Mouse (Mus musculus) myocyte (in vitro differentiated cells): ENCODE data around the gene Car5a. TPM values are rescaled to one million over a fixed set of nuclear protein-coding genes. Genes with fewer than 3 reads are reported as not detected.

Experiments used
- H3K27me3 ChIP-seq: one replicate; pipeline ENCODE4 v1.6.1; 2011; ENCODE audit not compliant: control insufficient read depth, insufficient read depth, insufficient read length
- H3K36me3 ChIP-seq: one replicate; pipeline ENCODE4 v1.6.1; 2011; ENCODE audit not compliant: control insufficient read depth, insufficient read depth
- H3K4me2 ChIP-seq: one replicate; pipeline ENCODE4 v1.6.1; 2011; ENCODE audit warnings: low read depth, control low read depth
- H3K4me3 ChIP-seq: one replicate; pipeline ENCODE4 v1.5.1; 2011; ENCODE audit warnings: mild to moderate bottlenecking, control low read depth, moderate library complexity
- H3K79me2 ChIP-seq: one replicate; pipeline ENCODE4 v1.6.1; 2011; ENCODE audit not compliant: control insufficient read depth, insufficient read depth
- H3ac ChIP-seq: one replicate; pipeline ENCODE4 v1.6.1; 2011; ENCODE audit not compliant: control insufficient read depth, insufficient read length
- CEBPB ChIP-seq: IDR thresholded peaks from 2 replicates; pipeline ENCODE4 v1.6.1; 2011; ENCODE audit warnings: mild to moderate bottlenecking, moderate library complexity; ENCODE audit not compliant: poor library complexity, insufficient read depth, severe bottlenecking
- E2F4 ChIP-seq: IDR thresholded peaks from one replicate; pipeline ENCODE4 v1.6.1; 2011; ENCODE audit warnings: mild to moderate bottlenecking, control low read depth, moderate library complexity; ENCODE audit not compliant: insufficient read depth
- MAX ChIP-seq: IDR thresholded peaks from one replicate; pipeline ENCODE4 v1.6.1; 2011; ENCODE audit warnings: low read depth, mild to moderate bottlenecking, control low read depth
- MYOD1 ChIP-seq, 3 experiments: IDR thresholded peaks; one replicate each; pipeline ENCODE4 v1.6.1; 2011; ENCODE audit warnings: control low read depth in 2 of 3, low read depth in 2 of 3, mild to moderate bottlenecking in 2 of 3, moderate library complexity in 1 of 3; ENCODE audit not compliant: insufficient read length in 2 of 3, control insufficient read depth in 1 of 3
- MYOG ChIP-seq, 3 experiments: IDR thresholded peaks; one replicate each; pipeline ENCODE4 v1.6.1; 2011; ENCODE audit warnings: control low read depth in 2 of 3, low read depth in 2 of 3, mild to moderate bottlenecking in 2 of 3; ENCODE audit not compliant: insufficient read length in 2 of 3, control insufficient read depth in 1 of 3, insufficient read depth in 1 of 3
- POLR2A ChIP-seq: IDR thresholded peaks from one replicate; pipeline ENCODE4 v1.6.1; 2011; ENCODE audit warnings: low read depth, mild to moderate bottlenecking, control low read depth, moderate library complexity; ENCODE audit not compliant: insufficient read length
- POLR2AphosphoS2 ChIP-seq: IDR thresholded peaks from one replicate; pipeline ENCODE4 v1.6.1; 2011; ENCODE audit warnings: low read depth, control low read depth; ENCODE audit not compliant: insufficient read length
- REST ChIP-seq: IDR thresholded peaks from one replicate; pipeline ENCODE4 v1.6.1; 2011; ENCODE audit warnings: mild to moderate bottlenecking, control low read depth, moderate library complexity; ENCODE audit not compliant: insufficient read depth, insufficient read length
- SRF ChIP-seq: IDR thresholded peaks from one replicate; pipeline ENCODE4 v1.6.1; 2011; ENCODE audit warnings: low read depth; ENCODE audit not compliant: control insufficient read depth, insufficient read length
- TCF12 ChIP-seq: IDR thresholded peaks from one replicate; pipeline ENCODE4 v1.6.1; 2011; ENCODE audit warnings: mild to moderate bottlenecking, control low read depth; ENCODE audit not compliant: poor library complexity, insufficient read depth, severe bottlenecking
- TCF3 ChIP-seq: IDR thresholded peaks from one replicate; pipeline ENCODE4 v1.6.1; 2011; ENCODE audit warnings: low read depth, control low read depth; ENCODE audit not compliant: insufficient read length
- USF1 ChIP-seq: IDR thresholded peaks from one replicate; pipeline ENCODE4 v1.6.1; 2011; ENCODE audit warnings: low read depth, mild to moderate bottlenecking, control low read depth, moderate library complexity
- polyA plus RNA-seq: library from polyadenylated mRNA; unstranded; fragments of >200 nt; fragmentation: generic; extraction: Trizol; gene quantifications from one replicate; pipeline ENCODE4 v1.2.1, GENCODE M21; 2012; ENCODE audit warnings: missing spikeins

The Car5a gene
- polyA plus RNA-seq, 1 experiment: not detected

- Histone ChIP-seq H3ac (no peak overlapping the region), H3K4me2 (no peak overlapping the region), H3K27me3 (no peaks in the 10 kb centered on the region), H3K36me3 (peaks cover 66% of the 10 kb centered on the region), H3K79me2 (peaks cover 53% of the 10 kb centered on the region), H3K4me3 (no peak overlapping the region)
- peak; percentile 34 for TF ChIP-seq POLR2AphosphoS2
- TF ChIP-seq POLR2A: peak; percentile 15
- TF ChIP-seq REST: no peak
- no peak for TF ChIP-seq MAX
- TF ChIP-seq E2F4: no peak
- TF ChIP-seq MYOG (IDR thresholded peaks at IDR 0.05; ENCODE audit: control insufficient read depth in 1 of 3, insufficient read depth in 1 of 3, insufficient read length in 2 of 3, low read depth in 2 of 3): no peak
- no peak for TF ChIP-seq TCF12
These were observed 54.6 kb downstream of the Car5a start for GRCm38 (mm10) chr8:121889810-121890785.

DNA sequence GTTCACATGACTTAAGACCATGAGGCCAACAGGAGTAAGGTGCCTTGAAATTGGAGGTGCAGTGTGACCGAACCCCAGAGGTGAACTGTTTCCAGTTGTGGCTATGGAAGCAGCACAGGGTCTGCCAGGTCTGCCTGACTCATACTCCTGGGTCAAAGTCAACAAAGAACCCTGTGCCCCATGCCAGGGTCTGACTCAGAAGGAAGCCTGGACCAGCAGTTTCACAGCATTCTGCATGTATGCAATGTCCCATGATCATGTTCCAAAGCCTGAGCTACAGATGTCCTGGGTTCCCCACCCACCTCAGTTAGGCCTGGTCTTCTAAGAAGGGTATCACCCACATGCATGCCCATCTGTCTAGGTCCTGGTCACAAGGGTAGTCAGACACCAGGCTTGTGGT, 55.4 kb downstream of the Car5a start:
- H3K36me3 ChIP-seq: peaks cover 60% of the 10 kb centered on the region
- H3K79me2 ChIP-seq: peaks cover 45% of the 10 kb centered on the region
- H3K4me3 ChIP-seq: no peak overlapping the region
- H3ac ChIP-seq: no peak overlapping the region
- no peak overlapping the region for H3K4me2 ChIP-seq
- no peaks in the 10 kb centered on the region for H3K27me3 ChIP-seq
- no peak for TF ChIP-seq MYOD1 (IDR thresholded peaks at IDR 0.05; ENCODE audit: control insufficient read depth in 1 of 3, insufficient read length in 2 of 3, low read depth in 2 of 3)
- peak; percentile 64 for TF ChIP-seq POLR2AphosphoS2
- no peak for TF ChIP-seq REST
- TF ChIP-seq POLR2A: no peak

GRCm38 (mm10) chr8:121887547-121887946, 57.2 kb downstream of the Car5a start:
- no peak overlapping the region for H3ac ChIP-seq
- H3K27me3 ChIP-seq: no peaks in the 10 kb centered on the region
- TF ChIP-seq POLR2AphosphoS2: no peak
- TF ChIP-seq MYOD1 (IDR thresholded peaks at IDR 0.05; ENCODE audit: control insufficient read depth in 1 of 3, insufficient read length in 2 of 3, low read depth in 2 of 3): no peak
- no peak for TF ChIP-seq E2F4
- no peak for TF ChIP-seq SRF
- TF ChIP-seq TCF12: no peak
- no peak for TF ChIP-seq MAX
- no peak for TF ChIP-seq POLR2A
- TF ChIP-seq CEBPB: no peak
- TF ChIP-seq TCF3: no peak
- TF ChIP-seq USF1: no peak
- no peak for TF ChIP-seq MYOG (IDR thresholded peaks at IDR 0.05; ENCODE audit: control insufficient read depth in 1 of 3, insufficient read depth in 1 of 3, insufficient read length in 2 of 3, low read depth in 2 of 3)
- H3K79me2 ChIP-seq: peaks cover 28% of the 10 kb centered on the region
- H3K4me3 ChIP-seq: no peak overlapping the region
- peaks cover 53% of the 10 kb centered on the region for H3K36me3 ChIP-seq
- H3K4me2 ChIP-seq: no peak overlapping the region

DNA sequence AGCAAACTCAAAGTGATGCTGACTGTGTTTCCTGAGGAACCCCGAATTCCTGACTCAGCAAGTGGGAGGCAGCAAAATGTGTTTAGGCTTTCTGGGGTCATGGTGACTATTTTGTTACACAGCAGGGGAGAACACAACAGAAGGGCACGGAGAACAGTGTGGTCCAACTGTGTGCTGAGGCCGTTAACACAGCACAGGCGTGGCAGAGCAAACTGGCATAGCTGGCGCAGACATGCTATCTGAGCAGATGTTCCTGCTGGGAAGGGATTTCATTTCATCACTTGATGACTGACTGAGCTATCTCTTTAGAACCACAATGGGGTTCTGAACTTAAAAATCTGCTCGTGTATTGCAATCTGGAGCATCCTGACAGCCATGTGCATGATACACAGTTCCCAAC, 59.3 kb downstream of the Car5a start:
- Histone ChIP-seq H3K36me3 (peaks cover 53% of the 10 kb centered on the region), H3K4me2 (no peak overlapping the region), H3K4me3 (no peak overlapping the region), H3K27me3 (no peaks in the 10 kb centered on the region), H3K79me2 (peaks cover 11% of the 10 kb centered on the region), H3ac (no peak overlapping the region)
- TF ChIP-seq REST (no peak), TCF12 (no peak), POLR2A (no peak), MYOD1 (IDR thresholded peaks at IDR 0.05; ENCODE audit: control insufficient read depth in 1 of 3, insufficient read length in 2 of 3, low read depth in 2 of 3) (no peak), MAX (no peak), E2F4 (no peak), SRF (no peak), USF1 (no peak), TCF3 (no peak), MYOG (IDR thresholded peaks at IDR 0.05; ENCODE audit: control insufficient read depth in 1 of 3, insufficient read depth in 1 of 3, insufficient read length in 2 of 3, low read depth in 2 of 3) (no peak), POLR2AphosphoS2 (no peak), CEBPB (no peak)

- no peaks in the 10 kb centered on the region for H3K27me3 ChIP-seq
- TF ChIP-seq CEBPB: no peak
- no peak for TF ChIP-seq USF1
- TF ChIP-seq E2F4: no peak
- no peak for TF ChIP-seq MYOG (IDR thresholded peaks at IDR 0.05; ENCODE audit: control insufficient read depth in 1 of 3, insufficient read depth in 1 of 3, insufficient read length in 2 of 3, low read depth in 2 of 3)
- TF ChIP-seq POLR2A: no peak
- TF ChIP-seq MYOD1 (IDR thresholded peaks at IDR 0.05; ENCODE audit: control insufficient read depth in 1 of 3, insufficient read length in 2 of 3, low read depth in 2 of 3): no peak
- TF ChIP-seq TCF12: no peak
- no peak for TF ChIP-seq SRF
- no peak for TF ChIP-seq POLR2AphosphoS2
- no peak for TF ChIP-seq REST
- TF ChIP-seq TCF3: no peak
- no peak for TF ChIP-seq MAX
- H3K4me3 ChIP-seq: no peak overlapping the region
- H3K79me2 ChIP-seq: peaks cover 7% of the 10 kb centered on the region
- H3K4me2 ChIP-seq: no peak overlapping the region
- no peak overlapping the region for H3ac ChIP-seq
- H3K36me3 ChIP-seq: peaks cover 53% of the 10 kb centered on the region
These were observed 59.7 kb downstream of the Car5a start for GRCm38 (mm10) chr8:121885001-121885400.
